Mouse (Mus musculus): ENCODE results near the gene Dexi.

DNA sequence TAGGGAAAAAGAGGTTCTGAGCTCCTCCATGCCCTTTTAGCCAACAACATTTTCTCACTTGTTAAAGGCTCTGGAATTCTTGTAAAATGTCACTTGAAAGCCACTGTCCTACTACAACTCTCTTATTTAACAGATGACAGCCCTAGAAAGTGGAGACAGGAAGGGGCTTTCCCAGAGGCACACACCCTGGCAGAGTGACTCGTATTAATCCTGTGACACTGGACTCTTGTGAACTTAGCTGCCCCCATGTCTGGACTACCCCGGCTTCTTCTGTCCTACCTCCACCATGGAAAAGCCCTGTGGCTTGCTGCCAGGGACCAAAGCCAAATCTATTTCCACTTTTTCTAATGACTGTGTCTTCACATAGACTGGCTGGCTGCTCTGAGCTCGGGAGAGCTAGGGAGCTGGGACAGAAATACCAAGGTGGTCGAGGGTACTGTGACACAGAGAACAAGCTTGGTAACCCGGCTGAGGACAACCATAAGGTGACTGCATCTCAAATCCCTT is 44.7 kb downstream of the Dexi start:
- TF ChIP-seq POLR2A (IDR thresholded peaks at IDR 0.05; ENCODE audit: insufficient read depth, low read depth, low read length), result no peak
- no peak for TF ChIP-seq CTCF (IDR thresholded peaks at IDR 0.05; ENCODE audit: insufficient read depth, low read depth, low read length)

Measured in olfactory bulb, adult 2 months (tissue).